Mouse (Mus musculus) lung, adult 2 months (tissue): ENCODE measurements around the gene Sh3tc1.

Source experiments
- CTCF ChIP-seq: fragments of 200-500 bp; IDR thresholded peaks from 2 replicates; pipeline ENCODE4 v1.5.1; 2011; ENCODE audit warnings: mild to moderate bottlenecking, low read length, control low read depth; ENCODE audit not compliant: insufficient read depth
- POLR2A ChIP-seq: fragments of 200-500 bp; IDR thresholded peaks from 2 replicates; pipeline ENCODE4 v1.6.1; 2011; ENCODE audit warnings: low read depth, mild to moderate bottlenecking, control low read depth, low read length, borderline replicate concordance; ENCODE audit errors: extremely low read depth

DNA sequence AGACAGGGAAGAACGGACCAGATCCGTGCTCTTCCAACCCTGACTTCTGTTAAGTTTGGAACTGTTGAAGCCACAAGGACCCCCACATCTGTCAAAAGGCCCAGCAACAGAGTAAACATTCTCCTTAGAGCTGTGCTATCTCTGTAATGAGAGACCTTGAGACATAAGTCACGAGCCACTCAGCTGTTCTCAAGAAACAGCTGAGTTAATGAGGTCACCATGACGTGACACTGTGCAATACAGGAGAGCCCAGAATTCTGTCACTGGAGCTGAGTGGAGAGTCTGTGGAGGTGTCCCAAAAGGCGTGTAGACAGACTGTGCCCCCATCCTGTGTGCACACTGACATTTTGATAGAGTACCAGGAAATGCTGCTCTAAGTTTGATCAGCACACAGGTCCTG, 27.3 kb downstream of the Sh3tc1 start:
- no peak for TF ChIP-seq CTCF
- no peak for TF ChIP-seq POLR2A
